ENCODE assay signal across 8 mouse cellular contexts in genomic region chr8:105171116-105172002, GRCm38 (mm10). TPM values are rescaled to one million over a fixed set of nuclear protein-coding genes. Genes with fewer than 3 reads are reported as not detected.
DNase-seq lines count a peak whose midpoint lies in the region; ATAC-seq and TF ChIP-seq lines count a peak whose summit lies in the region.

No protein-coding gene starts in this region.

- peaks cover 0 to 18% of the 10 kb centered on the region in 2 experiments; a peak in 3 of 4 replicates for H3K36me3 ChIP-seq in MEL (ENCODE audit: control insufficient read depth in 1 of 2, insufficient read depth in 2 of 2, low read length in 2 of 2)
- H3K36me3 ChIP-seq in hindbrain, embryonic 14.5 days (replicated peaks; ENCODE audit: control insufficient read depth, insufficient read depth) = no peaks in the 10 kb centered on the region; the same call in 1 of the 2 replicates

- ATAC-seq in hindbrain, embryonic 14.5 days (ENCODE audit: low FRiP score) = peak; percentile 9; the same call in 1 of the 2 replicates
- ATAC-seq in megakaryocyte, adult 5-6 weeks (ENCODE audit: poor library complexity, severe bottlenecking) = peak; percentile 51

- H3K4me2 ChIP-seq in hindbrain, embryonic 14.5 days (replicated peaks) = peak overlapping the region; percentile 62

- H3K4me1 ChIP-seq in MEL (ENCODE audit: control insufficient read depth in 1 of 2, insufficient read depth in 2 of 2, low read length in 2 of 2) = peaks cover 4 to 17% of the 10 kb centered on the region in 2 experiments
- peaks cover 8% of the 10 kb centered on the region; the same call in 1 of the 2 replicates for H3K4me1 ChIP-seq in hindbrain, embryonic 14.5 days (replicated peaks; ENCODE audit: control insufficient read depth, insufficient read depth, low read length)

- H3K79me2 ChIP-seq in MEL (ENCODE audit: control insufficient read depth, insufficient read depth, low read length, poor library complexity) = peaks cover 29% of the 10 kb centered on the region

- peak overlapping the region; percentile 90 for H3K27ac ChIP-seq in MEL (ENCODE audit: control insufficient read depth, low read depth, low read length)
- peak overlapping the region; percentile 92 for H3K27ac ChIP-seq in hindbrain, embryonic 14.5 days

- WGBS in hindbrain, embryonic 14.5 days = under 1% methylated on average over 91 of the region's 92 CpGs

- no peak for TF ChIP-seq RAD21 in MEL (IDR thresholded peaks at IDR 0.05; ENCODE audit: low read depth, low read length)

- H3K9ac ChIP-seq in MEL (ENCODE audit: control insufficient read depth, low read depth, low read length, poor library complexity, severe bottlenecking) = peak overlapping the region; percentile 99
- H3K9ac ChIP-seq in hindbrain, embryonic 14.5 days = peak overlapping the region; percentile 83

- TF ChIP-seq CTCF in MEL (IDR thresholded peaks at IDR 0.05 in 2 of 3, conservative IDR thresholded peaks at IDR 0.05 in 1 of 3; ENCODE audit: control insufficient read depth in 1 of 3, insufficient read depth in 1 of 3, low read depth in 2 of 3, low read length in 3 of 3, poor library complexity in 1 of 3, severe bottlenecking in 1 of 3) = no peak

- H3K4me3 ChIP-seq in MEL (ENCODE audit: control insufficient read depth in 1 of 2, insufficient read depth in 1 of 2, low read depth in 2 of 2, low read length in 2 of 2) = peak overlapping the region; percentile 79 to 89
- H3K4me3 ChIP-seq in hindbrain, embryonic 14.5 days (replicated peaks; ENCODE audit: low read length) = peak overlapping the region; percentile 96

- peak; percentile 70 for DNase-seq in MEL (ENCODE audit: low read depth, low spot score)
- peak; percentile 31 for DNase-seq in cerebellum, adult 8-10 months
- DNase-seq in frontal cortex, postnatal 25 days (ENCODE audit: low spot score in 2 of 2) = peak; percentile 20 to 43
- DNase-seq in hindbrain, embryonic 14.5 days (ENCODE audit: low spot score) = peak; percentile 40
- DNase-seq in left cerebral cortex, adult 8-10 months (ENCODE audit: low spot score in 2 of 2) = peak; percentile 23 to 30
- peak; percentile 49 to 52 for DNase-seq in right cerebral cortex, adult 2 months (ENCODE audit: low spot score in 2 of 2)
- peak; percentile 62 for DNase-seq in urinary bladder, adult 2 months (ENCODE audit: low spot score)

- TF ChIP-seq POLR2A in MEL (IDR thresholded peaks at IDR 0.05; ENCODE audit: control insufficient read depth in 1 of 2, insufficient read depth in 1 of 2, low read depth in 1 of 2, low read length in 2 of 2, poor library complexity in 1 of 2) = peak in 1 of 2 experiments; percentile 37; a peak in 1 of 4 replicates

- no peaks in the 10 kb centered on the region for H3K9me3 ChIP-seq in MEL (replicated peaks; ENCODE audit: insufficient read depth, low read length)
- no peaks in the 10 kb centered on the region for H3K9me3 ChIP-seq in hindbrain, embryonic 14.5 days (ENCODE audit: control insufficient read depth, low read length)

- no peak for TF ChIP-seq EP300 in MEL (IDR thresholded peaks at IDR 0.05; ENCODE audit: low read depth in 1 of 2, low read length in 2 of 2)

- H3K27me3 ChIP-seq in MEL (ENCODE audit: control insufficient read depth in 1 of 2, insufficient read depth in 2 of 2, low read length in 2 of 2) = no peaks in the 10 kb centered on the region
- no peaks in the 10 kb centered on the region for H3K27me3 ChIP-seq in hindbrain, embryonic 14.5 days (ENCODE audit: control insufficient read depth, insufficient read depth, low read length)

TF ChIP-seq in MEL, 35 proteins besides CTCF, POLR2A, EP300 and RAD21:
- peak; percentile 55; the same call in 1 of the 2 replicates for TF ChIP-seq ELF1 (IDR thresholded peaks at IDR 0.05; ENCODE audit: low read depth, low read length)
- no peak for TF ChIP-seq SMC3 (IDR thresholded peaks at IDR 0.05; ENCODE audit: low read depth, low read length)
- TF ChIP-seq MAZ (IDR thresholded peaks at IDR 0.05; ENCODE audit: low read depth, low read length) = no peak
- TF ChIP-seq MYC (IDR thresholded peaks at IDR 0.05; ENCODE audit: low read depth, low read length) = no peak
- TF ChIP-seq RCOR1 (IDR thresholded peaks at IDR 0.05; ENCODE audit: low read depth, low read length) = peak; percentile 82
- no peak for TF ChIP-seq KAT2A (conservative IDR thresholded peaks at IDR 0.05; ENCODE audit: low read depth, low read length)
- TF ChIP-seq JUND (IDR thresholded peaks at IDR 0.05; ENCODE audit: low read depth, low read length) = no peak
- TF ChIP-seq NRF1 (IDR thresholded peaks at IDR 0.05; ENCODE audit: insufficient read depth, low read depth, low read length, poor library complexity, severe bottlenecking) = 0 out of 2 replicates have a peak, but pooled peaks have one; percentile 38
- TF ChIP-seq MXI1 (IDR thresholded peaks at IDR 0.05; ENCODE audit: low read depth, low read length) = peak; percentile 23; the same call in 1 of the 2 replicates
- TF ChIP-seq USF1 (IDR thresholded peaks at IDR 0.05; ENCODE audit: low read depth, low read length) = no peak
- no peak for TF ChIP-seq E2F4 (IDR thresholded peaks at IDR 0.05; ENCODE audit: borderline replicate concordance, low read depth, low read length)
- no peak for TF ChIP-seq MAFK (IDR thresholded peaks at IDR 0.05; ENCODE audit: borderline replicate concordance, low read depth, low read length)
- TF ChIP-seq ZC3H11A (IDR thresholded peaks at IDR 0.05; ENCODE audit: low read depth, low read length) = no peak
- no peak for TF ChIP-seq CHD1 (IDR thresholded peaks at IDR 0.05; ENCODE audit: low read depth, low read length)
- no peak for TF ChIP-seq ZKSCAN1 (IDR thresholded peaks at IDR 0.05; ENCODE audit: low read depth, low read length)
- TF ChIP-seq MAX (IDR thresholded peaks at IDR 0.05; ENCODE audit: low read length) = no peak
- TF ChIP-seq ETS1 (IDR thresholded peaks at IDR 0.05; ENCODE audit: low read depth, low read length) = no peak
- TF ChIP-seq CHD2 (IDR thresholded peaks at IDR 0.05; ENCODE audit: low read length) = no peak
- TF ChIP-seq ZNF384 (IDR thresholded peaks at IDR 0.05; ENCODE audit: low read depth, low read length) = no peak
- TF ChIP-seq BHLHE40 (IDR thresholded peaks at IDR 0.05; ENCODE audit: borderline replicate concordance, low read depth, low read length) = no peak
- no peak for TF ChIP-seq TCF12 (IDR thresholded peaks at IDR 0.05; ENCODE audit: low read depth, low read length)
- 0 out of 2 replicates have a peak, but pooled peaks have one; percentile 40 for TF ChIP-seq ZMIZ1 (IDR thresholded peaks at IDR 0.05; ENCODE audit: low read depth, low read length)
- TF ChIP-seq POLR2AphosphoS5 (IDR thresholded peaks at IDR 0.05; ENCODE audit: borderline replicate concordance, low read depth, low read length) = no peak
TF ChIP-seq in MEL: peak in this region for 5.

RNA-seq across cellular contexts. Expression of gene Cbfb, which starts 0.9 kb away (rescaled TPM):
- total RNA-seq in MEL (2012; rRNA removed) = 32.5 and 40.6 TPM in 2 replicates
- 10 to 100 TPM in 1 of 2 experiments, not detected in 1; 37.9 TPM for polyA plus RNA-seq in MEL (2012; ENCODE audit: insufficient read depth in 1 of 2, insufficient read length in 2 of 2, low read depth in 1 of 2, low replicate concordance in 2 of 2, missing spikeins in 1 of 2)
- polyA plus RNA-seq in hindbrain, embryonic 14.5 days (2014; fragmentation: Nextera tagmentation; extraction: Ambion mirVana) = 34.1 and 41.7 TPM in 2 replicates
- total RNA-seq in left cerebral cortex, adult 8-10 months (2022) = 10 to 100 TPM; 17.4 to 21.8 (median 18.4) TPM
- 178 and 200 TPM in 2 replicates for total RNA-seq in megakaryocyte, adult 5-6 weeks (2015)
- 204 and 207 TPM in 2 replicates for total RNA-seq in megakaryocyte, adult 5-6 weeks (2017)
- 28.0 and 30.1 TPM in 2 replicates for polyA plus RNA-seq in urinary bladder, adult 2 months (2012; rRNA removed)

RNA-seq across cellular contexts. Expression of gene Ces4a, which starts 39.8 kb away (rescaled TPM):
- not detected in 2 replicates for total RNA-seq in MEL (2012; rRNA removed)
- not detected for polyA plus RNA-seq in MEL (2012; ENCODE audit: insufficient read depth in 1 of 2, insufficient read length in 2 of 2, low read depth in 1 of 2, low replicate concordance in 2 of 2, missing spikeins in 1 of 2)
- 0.08 TPM in 1 of 2 replicates, not detected in the other for polyA plus RNA-seq in hindbrain, embryonic 14.5 days (2014; fragmentation: Nextera tagmentation; extraction: Ambion mirVana)
- not detected for total RNA-seq in left cerebral cortex, adult 8-10 months (2022)
- not detected in 2 replicates for total RNA-seq in megakaryocyte, adult 5-6 weeks (2015)
- not detected in 2 replicates for total RNA-seq in megakaryocyte, adult 5-6 weeks (2017)
- not detected in 2 replicates for polyA plus RNA-seq in urinary bladder, adult 2 months (2012; rRNA removed)

RNA-seq across cellular contexts. Expression of gene D230025D16Rik, which starts 53.6 kb away (rescaled TPM):
- 16.0 and 18.3 TPM in 2 replicates for total RNA-seq in MEL (2012; rRNA removed)
- 10 to 100 TPM in 1 of 2 experiments, not detected in 1; 22.4 TPM for polyA plus RNA-seq in MEL (2012; ENCODE audit: insufficient read depth in 1 of 2, insufficient read length in 2 of 2, low read depth in 1 of 2, low replicate concordance in 2 of 2, missing spikeins in 1 of 2)
- polyA plus RNA-seq in hindbrain, embryonic 14.5 days (2014; fragmentation: Nextera tagmentation; extraction: Ambion mirVana) = 33.1 and 38.1 TPM in 2 replicates
- total RNA-seq in left cerebral cortex, adult 8-10 months (2022) = 10 to 100 TPM; 34.1 to 41.5 (median 38.7) TPM
- 26.7 and 27.4 TPM in 2 replicates for total RNA-seq in megakaryocyte, adult 5-6 weeks (2015)
- total RNA-seq in megakaryocyte, adult 5-6 weeks (2017) = 22.5 and 27.8 TPM in 2 replicates
- 25.3 and 28.5 TPM in 2 replicates for polyA plus RNA-seq in urinary bladder, adult 2 months (2012; rRNA removed)

Comparison
In these comparisons a context has a peak if more than half of its experiments do, and no peak if none do; other contexts are left out.
1. Peak in every context shown above with its lines: DNase-seq, ATAC-seq, H3K4me3 ChIP-seq and H3K27ac ChIP-seq.